Mouse (Mus musculus) heart, postnatal 10 days (tissue): ENCODE results near the gene Tmbim6. TPM values are rescaled to one million over a fixed set of nuclear protein-coding genes. Genes with fewer than 3 reads are reported as not detected.
A peak's percentile ranks its signal among the peaks of the same experiment; 100 is the strongest.

Experiments used
- DNase-seq, 2 experiments: peaks; one replicate each; pipeline ENCODE4 v3.0.0; 2021
- intact Hi-C: fragments of 180-260 bp; cut with DNase I; formaldehyde crosslinking; loops from one replicate; pipeline ENCODE4 v1.15.1; 2025
- total RNA-seq, 2 experiments: library from RNA; stranded (reverse); gene quantifications; 2 replicates each; pipeline ENCODE4 v1.2.3; 2021

The Tmbim6 gene
- total RNA-seq = 100 to 1,000 TPM; 225 to 229 TPM

DNA sequence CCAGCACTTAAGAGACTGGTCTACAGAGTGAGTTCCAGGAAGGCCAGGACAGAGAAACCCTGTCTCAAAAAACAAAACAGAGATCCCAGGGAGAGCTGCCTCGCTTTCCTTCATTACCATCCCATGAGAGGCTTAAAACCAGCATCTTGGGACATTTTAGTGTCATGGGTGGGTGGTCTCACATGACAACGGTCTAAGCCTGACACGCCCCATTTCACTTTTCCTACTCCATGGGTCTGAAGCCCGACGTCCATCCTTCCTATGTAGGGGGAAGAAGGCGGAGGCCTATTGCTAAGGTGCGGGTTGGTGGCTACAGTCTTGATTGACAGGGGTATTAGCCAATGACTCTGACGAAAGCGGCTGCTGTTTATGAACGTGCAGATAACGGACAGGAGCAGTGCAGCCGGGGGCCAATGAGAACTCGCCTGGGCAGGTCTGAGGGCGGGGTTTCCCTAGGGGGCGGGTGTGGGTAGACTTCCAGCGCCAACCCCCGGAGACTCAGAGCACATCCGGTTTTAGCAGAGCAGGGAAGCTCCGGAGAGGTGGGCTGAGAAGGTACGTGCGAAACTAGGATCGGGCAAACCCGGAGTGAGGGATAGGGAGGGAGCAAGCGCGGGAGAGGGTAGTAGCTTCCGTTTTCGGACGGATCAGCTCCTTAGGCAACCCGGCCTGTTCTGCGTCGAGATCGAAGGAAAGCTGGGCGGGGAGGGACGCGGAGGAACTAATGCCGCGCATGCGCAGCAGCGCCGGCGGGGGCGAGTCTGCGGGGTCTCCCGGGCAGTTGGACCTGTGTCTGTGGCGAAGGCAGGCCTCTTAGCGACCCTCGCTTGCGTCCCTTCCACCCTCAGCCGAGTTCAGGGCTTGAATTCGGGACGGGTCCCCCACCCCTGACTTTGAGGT lies at the start of gene Tmbim6:
TSS of gene Tmbim6 (plus strand) at position 397 of the 900 bp plus-strand sequence.
- intact Hi-C loops = no loop called here

DNA sequence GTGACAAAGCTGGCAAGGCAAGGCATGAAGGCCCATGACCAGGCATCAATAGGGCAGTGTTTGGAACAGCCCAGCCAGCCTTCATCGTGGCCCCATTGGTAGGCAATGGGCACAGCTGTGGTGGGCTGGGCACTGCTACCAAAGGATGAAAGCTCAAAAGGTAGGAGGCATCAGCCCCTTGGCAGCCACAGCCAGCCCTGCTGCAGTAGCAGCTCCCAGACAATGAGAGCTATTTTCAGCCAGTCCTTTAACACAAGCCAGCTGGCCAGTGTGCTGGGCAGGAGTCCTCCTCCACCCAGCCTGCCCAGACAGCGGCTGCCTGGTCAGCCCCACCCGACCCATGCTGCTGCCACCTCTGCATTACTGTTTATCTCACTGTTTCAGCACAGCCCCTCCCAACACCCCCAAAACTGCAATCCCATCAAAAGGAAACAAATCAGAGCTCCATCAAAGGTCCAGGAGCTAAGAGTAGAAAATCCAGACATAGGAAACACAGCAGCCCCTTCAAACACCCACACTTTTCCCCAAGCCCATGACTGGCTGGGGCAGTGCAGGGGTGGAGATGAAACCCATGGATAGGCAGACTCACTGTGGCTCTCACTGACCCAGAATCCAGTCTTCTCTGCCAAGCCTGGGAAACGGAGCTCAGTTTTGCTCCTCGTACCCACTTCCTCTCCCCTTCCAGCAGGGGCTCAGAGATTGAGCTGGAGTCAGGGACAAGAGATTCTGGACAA lies 49.1 kb upstream of the Tmbim6 start:
- intact Hi-C loops = no loop called here
- DNase-seq = peak; percentile 83 to 85

More for the DNA sequence above, at the start of gene Tmbim6:
- peak; percentile 99 to 100 for DNase-seq

DNA sequence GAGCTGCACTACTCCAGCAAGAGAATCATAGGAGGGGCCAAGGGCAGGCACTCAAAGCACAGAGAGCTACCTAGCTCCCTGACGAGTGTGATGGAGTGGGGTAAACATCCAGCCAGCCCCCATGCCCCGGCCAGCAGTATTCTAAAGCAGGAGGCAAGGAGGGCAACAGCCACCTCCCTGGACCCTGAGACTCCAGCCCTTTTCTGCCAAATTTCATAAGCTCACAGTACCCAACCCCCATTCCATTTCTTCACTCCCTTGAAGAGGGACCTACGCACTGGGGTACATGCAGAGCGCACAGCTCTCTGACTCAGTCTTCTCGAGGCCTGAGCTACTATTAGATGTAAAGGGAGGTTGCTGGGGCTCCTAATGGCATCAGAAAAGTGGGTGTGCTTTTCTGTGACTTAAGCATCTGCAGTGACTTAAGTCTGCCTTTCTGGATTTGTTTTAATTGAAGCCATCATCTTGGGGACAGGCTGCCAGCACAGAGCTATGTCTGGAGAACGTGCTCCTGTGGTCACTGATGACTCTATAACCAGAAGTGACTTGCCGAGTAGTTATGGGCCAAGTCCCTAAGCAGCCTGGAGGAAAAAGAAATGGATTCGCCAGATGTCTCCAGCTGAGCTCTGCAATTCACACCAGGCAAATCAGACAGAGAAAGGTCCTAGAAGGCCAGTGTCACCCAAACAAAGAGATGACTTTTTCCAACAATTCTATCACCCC lies 48.4 kb upstream of the Tmbim6 start:
- intact Hi-C loops = no loop called here
- peak; percentile 68 to 77 for DNase-seq

DNA sequence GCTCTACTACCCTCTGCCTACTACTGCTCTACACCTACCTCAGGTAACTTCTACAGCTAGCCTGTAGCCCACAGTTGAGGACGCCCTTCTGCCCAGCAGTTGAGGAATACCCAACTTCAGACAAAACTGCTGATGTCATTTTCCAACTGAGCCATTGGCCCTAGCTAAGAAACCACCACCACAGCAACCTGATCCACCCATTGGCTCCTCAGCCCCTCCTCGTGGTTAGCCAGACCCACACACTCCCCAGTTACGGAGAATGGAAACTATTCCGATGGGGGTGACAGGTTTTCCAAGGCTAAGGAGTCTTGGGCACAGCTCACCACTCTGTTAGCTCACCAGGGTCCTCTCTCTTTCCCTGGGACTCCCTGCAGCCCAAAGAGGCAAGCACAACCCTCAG lies 47.7 kb upstream of the Tmbim6 start:
- intact Hi-C loops = no loop called here
- no peak for DNase-seq

DNA sequence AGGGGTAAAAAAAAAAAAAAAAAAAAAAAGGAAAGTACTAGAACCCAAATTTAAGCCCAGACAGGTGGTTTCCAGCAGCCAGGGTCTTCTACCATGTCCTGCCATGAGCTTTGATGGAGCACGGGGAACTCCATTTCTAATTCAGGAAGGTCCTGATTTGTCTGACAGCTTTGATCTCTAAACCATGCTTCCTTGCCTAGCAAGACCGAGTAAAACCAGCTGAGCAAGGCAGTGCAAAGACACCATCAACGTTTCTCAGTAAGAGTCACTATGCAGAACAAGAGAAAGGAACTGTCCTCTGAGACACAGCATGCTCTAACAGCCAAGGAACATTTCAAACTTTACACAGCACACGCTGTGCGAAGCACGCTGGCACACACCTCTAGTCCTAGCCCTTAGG lies 41.1 kb upstream of the Tmbim6 start:
- intact Hi-C loops = no loop called here
- no peak for DNase-seq

DNA sequence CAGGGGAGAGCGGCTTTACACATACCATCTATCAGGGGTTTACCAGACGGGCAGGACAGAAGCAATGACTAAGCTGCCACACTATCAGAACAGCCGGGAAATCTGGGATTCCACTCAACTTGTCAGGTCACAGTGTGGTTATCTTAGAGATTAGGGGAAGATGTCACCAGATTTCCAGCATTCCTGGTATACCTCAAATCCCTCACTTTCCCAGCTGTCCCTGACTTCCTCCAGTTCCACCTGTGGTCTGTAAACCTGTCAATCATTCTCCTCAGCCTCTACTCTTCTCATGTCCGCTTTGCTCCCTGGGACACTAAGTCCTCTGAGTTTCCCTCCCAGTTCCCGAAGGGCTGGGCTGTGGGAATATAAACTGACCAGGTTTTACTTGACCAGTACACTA lies 40.4 kb upstream of the Tmbim6 start:
- intact Hi-C loops = no loop called here
- DNase-seq = no peak

DNA sequence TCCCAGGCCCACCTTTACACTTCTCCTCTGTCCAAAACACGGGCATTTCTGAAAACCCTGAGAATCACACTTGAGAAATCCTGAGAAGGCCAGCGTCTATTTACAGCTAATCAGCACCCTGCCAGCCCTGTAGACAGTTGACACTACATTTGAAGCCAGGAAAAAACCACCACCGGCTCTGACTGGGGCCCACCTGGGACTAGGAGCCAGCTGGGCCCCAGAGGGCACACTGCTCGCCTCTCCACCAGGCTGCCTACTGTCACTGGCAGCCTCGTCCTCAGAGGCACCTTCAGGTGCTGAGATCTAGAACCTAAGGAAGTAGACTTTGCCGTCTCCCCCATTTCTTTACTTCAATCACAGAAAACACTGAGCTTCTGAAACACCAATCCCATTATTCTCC lies 37.0 kb upstream of the Tmbim6 start:
- intact Hi-C loops = no loop called here
- peak in 1 of 2 experiments; percentile 24 for DNase-seq

DNA sequence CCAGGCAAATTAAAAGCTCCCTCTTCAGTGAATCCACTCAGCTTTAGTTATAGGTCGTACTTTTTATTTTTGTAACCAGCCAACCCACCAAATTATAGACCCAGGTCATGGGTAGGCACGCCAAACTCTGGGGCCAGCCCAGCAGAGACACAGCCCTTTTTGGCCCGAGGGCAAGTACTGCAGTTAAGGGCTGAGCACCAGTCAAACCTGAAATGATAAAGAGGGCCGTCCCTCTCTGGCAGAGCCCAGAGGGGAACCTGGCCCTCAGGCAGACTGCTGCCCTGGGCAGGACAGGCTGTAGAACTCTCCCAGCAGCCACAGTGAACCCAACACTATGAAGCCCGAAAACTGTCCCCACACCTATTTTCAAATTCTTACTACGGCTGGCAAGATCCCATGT lies 36.2 kb upstream of the Tmbim6 start:
- no peak for DNase-seq
- intact Hi-C loops = no loop called here

DNA sequence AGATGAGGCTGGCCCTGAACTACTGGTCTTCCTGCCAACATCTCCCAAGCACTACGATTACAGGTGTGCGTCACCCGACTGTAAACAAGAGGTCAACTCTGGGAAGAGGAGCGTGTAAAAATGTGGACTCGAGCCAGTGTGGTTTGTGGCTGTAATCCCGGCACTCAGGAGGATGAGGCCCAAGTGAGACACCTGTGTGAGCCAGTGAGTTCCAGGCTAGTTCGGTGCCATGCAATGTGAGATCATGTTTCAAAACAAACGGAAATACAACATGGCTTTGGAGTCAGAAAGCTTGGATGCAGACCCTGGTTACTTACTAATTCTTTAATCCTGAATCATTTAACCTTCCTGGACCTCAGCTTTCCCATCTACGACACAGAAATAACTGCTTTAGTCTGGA lies 33.7 kb upstream of the Tmbim6 start:
- intact Hi-C loops = no loop called here
- DNase-seq = no peak

DNA sequence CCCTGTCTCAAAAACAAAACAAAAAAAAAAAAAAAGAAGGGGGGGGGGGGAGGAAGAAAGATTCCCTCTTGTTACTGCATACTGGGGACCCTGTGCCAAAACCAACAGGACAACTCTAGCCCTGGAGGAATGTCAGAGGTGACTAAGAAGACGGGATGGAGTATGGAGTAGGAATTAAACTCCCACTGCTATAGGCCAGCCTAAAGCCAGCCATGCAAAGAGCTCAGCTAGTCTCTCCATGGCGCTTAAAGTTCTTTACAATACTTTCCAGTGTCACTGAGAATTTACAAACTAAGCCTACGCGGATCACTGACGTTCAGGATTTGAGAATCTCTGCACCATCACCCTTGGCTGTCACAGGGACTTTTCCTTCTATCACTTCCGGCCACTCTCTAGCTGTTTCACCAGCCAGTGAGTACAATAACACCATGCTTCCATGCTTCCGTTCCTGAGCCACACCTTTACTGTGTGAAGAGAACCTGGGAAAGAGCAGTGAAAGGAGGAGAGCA lies 28.6 kb upstream of the Tmbim6 start:
- no peak for DNase-seq
- intact Hi-C loops = no loop called here

DNA sequence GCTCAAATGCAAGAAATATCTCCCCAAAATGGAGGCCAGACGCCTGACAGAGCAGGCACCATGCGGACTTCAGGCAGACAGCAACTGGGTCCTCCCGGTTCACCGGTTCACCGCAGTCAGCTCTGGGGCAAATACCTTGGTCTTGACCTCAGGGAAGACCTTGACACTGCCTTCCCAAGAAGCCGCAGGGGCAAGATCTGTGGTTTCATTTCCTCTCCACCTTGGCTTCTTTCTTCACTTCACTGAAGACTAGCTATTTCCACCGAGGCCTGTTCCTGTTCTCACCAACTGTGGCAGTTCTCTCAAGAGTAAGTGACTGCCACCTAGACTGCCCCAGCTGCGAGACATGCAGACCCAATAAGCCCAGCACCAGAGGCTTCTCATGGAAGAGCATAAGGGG lies 27.8 kb upstream of the Tmbim6 start:
- DNase-seq = no peak
- intact Hi-C loops = no loop called here

DNA sequence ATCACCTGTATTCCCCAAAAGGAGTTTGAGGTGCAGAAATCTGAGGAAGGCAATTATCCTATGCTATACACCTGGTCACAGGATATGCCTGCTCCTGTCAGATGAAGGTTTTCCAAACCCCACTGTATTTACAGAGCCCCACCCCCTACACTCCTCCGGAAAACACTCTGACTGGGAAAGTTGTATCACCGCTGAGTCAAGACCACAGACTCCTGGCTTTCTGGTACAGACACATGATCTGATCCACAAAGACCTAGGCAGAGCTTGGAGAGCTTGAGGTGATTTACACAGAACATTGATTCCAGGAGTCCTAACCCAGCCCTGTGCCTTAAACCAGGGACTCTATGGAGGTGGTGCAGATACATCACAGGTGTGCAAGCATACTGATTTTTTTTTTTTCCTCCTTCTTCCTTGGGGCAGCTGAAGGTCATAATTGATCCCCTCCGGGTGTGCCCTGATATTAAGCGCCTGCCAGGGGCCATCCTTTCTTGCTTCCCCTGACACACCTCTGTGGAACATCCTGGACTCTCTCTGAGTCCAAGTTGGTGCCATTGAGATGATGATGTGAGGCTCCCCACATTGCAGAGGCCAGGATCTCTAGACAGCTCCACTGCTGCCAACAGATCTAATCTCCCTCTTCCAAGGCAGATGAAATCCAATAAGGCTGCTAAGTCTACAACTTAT lies 24.0 kb upstream of the Tmbim6 start:
- intact Hi-C loops = no loop called here
- DNase-seq = no peak

DNA sequence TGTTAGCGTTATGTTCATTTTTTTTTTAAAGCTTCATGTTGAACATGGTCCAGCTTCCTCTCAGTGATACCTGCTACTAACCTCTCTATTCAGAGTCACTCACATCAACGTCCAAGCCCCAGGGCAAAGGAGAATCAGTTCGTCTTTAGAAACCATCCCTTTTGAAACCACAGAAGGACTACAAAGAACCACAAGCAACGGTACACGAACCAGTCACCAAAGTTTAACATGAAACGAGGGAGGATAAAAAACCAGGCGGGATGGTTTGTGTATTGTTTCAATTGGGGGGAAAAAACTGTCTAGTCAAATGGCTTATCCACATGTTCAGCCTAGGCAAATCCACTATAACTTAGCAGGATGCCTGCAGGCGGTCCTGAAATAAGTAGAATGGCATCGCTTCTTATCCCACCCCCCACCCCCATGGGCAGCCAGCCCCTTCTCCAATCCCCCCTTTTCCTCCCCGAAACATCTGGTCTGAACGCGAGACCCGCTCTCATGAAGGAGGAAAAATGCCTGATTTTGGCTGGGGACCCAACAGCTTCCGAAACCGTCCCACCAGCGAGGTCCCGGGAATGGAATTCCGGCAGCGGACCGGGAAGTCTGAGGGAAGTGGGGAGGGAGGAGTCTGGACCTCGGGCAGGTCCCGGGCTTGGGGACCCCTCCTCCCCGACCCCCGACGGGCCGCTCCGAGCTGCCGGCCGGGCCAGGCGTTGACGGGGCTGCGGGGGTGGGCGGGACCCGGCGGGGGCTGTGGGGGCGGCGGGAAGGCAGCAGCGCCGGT lies 23.1 kb upstream of the Tmbim6 start:
- peak; percentile 62 to 69 for DNase-seq
- intact Hi-C loops = loop anchor here (1.0 to 2.0 kb wide), 2 partner anchors 37 to 52 kb away; no protein-coding TSS in a partner anchor

DNA sequence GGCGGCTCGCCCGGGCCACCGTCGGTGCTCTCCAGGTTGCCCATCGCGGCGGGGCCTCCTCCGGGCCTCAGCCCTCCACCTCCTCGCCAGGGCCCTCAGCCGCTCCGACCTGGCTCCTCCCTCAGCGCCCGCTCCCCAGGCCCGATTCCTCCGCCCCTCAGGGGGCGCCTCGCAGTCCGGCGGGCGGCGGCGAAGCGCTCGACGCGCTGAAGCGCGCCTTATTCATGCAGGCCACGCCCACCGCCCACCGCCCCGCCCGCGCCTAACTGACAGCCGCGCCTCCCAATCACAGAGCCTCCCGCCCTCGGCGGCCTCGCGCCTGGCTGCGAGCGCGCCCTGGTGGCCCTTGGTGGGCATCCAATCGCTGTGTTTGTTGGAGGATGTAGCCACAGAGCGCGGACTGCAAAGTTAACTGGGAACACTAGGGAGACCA lies 22.4 kb upstream of the Tmbim6 start, which contains the start of gene Fmnl3:
TSS of gene Fmnl3 (minus strand) at position 224 of the 433 bp plus-strand sequence.
- intact Hi-C loops = loop anchor here (1.0 to 2.0 kb wide), 2 partner anchors 37 to 53 kb away; no protein-coding TSS in a partner anchor
- peak; percentile 98 to 99 for DNase-seq

DNA sequence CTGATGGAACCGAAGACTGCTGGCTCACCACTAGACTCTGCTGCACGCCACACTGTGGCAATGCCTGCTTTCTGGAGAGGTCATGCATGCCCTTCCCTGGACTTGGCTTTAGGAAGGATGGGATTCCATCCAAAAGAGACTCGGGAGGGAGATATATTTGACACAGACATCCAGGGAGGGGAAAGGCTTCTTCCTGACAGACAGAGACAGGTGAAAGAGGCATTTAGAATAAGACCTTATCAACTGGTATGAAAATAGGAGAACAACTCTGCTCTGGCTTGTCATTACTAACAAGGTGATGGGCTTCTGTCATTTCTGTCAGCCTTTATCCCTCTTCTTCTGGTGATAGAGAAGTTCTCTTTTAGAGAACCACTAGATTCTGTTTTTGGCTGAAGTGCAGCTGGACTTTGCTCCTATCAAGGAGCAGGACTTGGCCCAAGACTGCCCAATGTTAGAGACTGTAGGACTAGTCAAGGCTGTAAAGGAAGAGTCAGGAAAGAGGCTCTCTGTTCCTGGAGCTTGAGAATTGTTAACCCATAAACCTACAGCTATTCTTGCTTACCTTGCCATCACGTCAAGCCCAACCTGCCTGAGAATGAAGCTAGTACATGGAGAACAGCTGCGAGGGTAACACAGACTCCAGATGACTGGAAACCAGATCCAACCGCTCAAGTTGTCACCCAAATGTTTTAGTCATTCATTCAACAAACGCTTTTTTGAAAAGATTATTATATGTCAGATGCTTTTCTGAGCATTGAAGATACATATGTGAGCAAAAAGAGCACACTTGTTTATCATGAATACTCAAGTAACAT lies 20.9 kb upstream of the Tmbim6 start:
- intact Hi-C loops = loop anchor here (2.0 kb wide), 2 partner anchors 19 to 39 kb away; no protein-coding TSS in a partner anchor
- no peak for DNase-seq

DNA sequence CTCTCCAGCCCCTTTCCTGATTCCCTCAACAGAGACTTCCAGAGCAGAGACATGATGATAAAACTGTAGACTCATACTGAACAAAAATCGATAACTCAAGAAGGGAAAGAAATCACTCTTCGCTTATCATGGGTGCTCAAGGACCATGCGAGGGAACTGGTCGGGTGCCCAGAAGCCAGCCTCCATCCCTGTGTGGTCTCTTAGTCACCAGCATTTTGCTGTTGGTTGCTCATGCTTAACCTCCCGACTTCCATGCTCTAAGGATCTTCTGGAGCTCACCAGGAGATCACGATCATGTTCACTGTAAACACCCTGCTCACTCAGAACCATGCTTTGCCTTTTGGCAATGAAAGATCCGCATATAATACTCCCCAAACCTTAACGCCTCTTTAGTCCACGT lies 19.9 kb upstream of the Tmbim6 start:
- intact Hi-C loops = loop anchor here (2.0 kb wide), 1 partner anchor 18 kb away; no protein-coding TSS in a partner anchor

DNA sequence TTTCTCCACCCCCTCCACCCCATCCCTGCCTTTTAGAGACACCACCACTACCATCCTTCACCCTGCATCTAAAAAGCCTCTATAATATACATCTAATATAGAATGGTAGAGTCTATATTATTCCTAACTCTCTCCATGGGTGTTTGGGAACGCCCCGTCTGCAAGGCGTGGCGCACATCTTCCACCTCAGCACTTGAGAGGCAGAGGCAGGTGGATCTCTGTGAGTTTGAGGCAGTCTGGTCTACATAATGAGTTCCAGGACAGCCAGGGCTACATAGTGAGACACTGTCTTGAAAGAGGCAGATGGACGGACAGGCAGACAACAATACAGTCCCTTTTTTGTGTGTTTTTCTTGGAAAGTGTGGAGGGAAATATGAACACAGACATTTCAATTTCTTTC lies 17.6 kb upstream of the Tmbim6 start:
- intact Hi-C loops = no loop called here
- DNase-seq = no peak

More for the DNA sequence above, 19.9 kb upstream of the Tmbim6 start:
- no peak for DNase-seq

DNA sequence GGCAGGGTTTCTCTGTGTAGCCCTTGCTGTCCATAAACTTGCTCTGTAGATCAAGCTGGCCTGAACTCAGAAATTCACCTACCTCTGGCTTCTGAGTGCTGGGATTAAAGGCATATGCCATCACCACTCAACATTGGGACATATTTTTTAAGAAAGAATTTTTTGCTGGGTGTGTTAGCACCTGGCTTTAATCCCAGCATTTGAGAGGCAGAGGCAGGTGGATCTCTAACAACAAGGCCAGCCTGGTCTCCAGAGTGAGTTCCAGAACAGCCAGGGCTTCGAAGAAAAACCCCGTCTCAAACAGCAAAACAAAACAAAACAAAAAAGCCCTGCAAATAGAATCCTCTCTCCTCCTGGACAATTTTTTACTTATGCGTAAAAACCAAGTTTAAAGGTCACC lies 17.1 kb upstream of the Tmbim6 start:
- intact Hi-C loops = no loop called here
- DNase-seq = no peak
